Mouse (Mus musculus) retina, embryonic 14.5 days (tissue): ENCODE measurements around the gene Rtf2.
A peak's percentile ranks its signal among the peaks of the same experiment; 100 is the strongest.

ENCODE experiments used
- DNase-seq: peaks from one replicate; pipeline ENCODE4 v3.0.0-alpha.2; 2015; ENCODE audit warnings: low spot score

Rtf2 gene

GRCm38 (mm10) chr2:172439843-172440639, at the start of gene Rtf2:
Gene Rtf2 (plus strand): TSS chr2:172440556.
- DNase-seq, result peak; percentile 98

GRCm38 (mm10) chr2:172392041-172392521, 48.3 kb upstream of the Rtf2 start:
- no peak for DNase-seq

- no peak for DNase-seq
Observed at GRCm38 (mm10) chr2:172393391-172394051, 46.8 kb upstream of the Rtf2 start, which contains the start of gene Cass4. Gene Cass4 (plus strand): TSS chr2:172393794.

DNA sequence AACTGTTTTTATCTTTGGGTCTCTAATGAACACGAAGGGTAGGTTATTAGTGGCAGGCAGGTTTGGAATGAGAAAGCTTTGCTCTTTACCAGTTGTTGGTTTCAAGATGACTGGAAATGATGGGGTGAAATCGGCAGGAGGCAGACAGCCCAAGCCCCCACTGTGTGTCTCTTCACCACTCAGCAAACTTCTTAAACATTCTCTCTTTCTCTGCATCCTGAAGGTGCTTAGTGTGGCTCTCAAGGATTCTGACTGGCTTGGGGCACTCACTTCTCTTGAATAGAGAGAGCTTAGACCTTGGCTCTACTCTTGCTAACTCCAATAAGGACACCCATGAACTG, 46.3 kb upstream of the Rtf2 start:
- no peak for DNase-seq

- DNase-seq, result no peak
Observed at GRCm38 (mm10) chr2:172394671-172395070, 45.7 kb upstream of the Rtf2 start.

- no peak for DNase-seq
Observed at GRCm38 (mm10) chr2:172395961-172396360, 44.4 kb upstream of the Rtf2 start.

GRCm38 (mm10) chr2:172399901-172400300, 40.5 kb upstream of the Rtf2 start:
- no peak for DNase-seq

DNA sequence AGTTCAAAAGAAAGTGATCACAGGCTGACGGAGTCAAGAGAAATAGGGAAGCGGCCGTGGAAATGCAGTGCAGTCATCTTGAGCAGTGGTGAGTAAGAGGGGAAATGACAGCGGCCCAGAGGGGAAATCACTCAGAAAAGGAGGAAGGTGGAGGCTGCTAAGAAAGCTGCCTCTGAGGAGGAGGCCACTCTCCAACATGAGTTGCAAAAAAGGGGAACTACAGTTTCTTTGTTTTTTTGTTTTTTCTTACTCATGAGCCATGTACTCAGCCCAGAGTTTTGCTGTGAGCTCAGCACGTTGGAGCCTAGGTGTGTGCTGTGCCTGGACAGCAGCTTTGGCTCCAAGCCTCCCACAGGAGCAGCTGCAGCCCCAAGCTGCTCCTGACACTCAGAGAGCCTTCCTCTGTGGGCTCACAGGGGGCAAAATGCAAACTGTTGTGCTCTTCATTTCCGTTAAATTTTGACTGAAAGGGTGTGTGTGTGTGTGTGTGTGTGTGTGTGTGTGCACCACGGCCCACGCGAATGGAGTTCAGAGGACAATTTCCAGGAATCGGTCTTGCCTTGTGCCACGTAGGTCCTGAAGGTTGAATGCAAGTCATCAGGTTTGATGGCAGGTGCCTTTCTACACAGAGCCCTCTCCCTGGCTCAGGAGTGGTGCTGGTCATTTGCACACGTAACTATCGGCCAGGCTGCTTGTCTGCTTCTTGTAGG, 39.1 kb upstream of the Rtf2 start:
- DNase-seq, result no peak

DNA sequence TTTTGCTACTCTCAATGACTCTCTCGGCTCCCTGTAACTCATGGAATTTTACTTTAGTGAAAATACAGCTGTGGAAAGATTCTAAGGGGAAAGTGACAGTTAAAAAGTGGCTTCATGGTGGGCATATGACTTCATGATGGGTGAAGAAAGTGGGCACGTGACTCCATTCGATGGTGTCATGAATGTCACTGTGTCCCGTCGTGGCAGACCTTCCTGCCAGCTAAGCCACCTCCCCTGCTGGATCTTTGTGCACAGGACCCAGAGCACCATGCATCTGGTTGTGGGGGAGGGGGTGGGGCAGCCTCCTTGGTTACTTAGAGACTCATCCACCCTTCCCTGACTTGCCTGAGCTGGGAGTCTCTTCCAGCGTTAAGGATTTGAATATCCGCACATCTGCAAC, 36.1 kb upstream of the Rtf2 start:
- DNase-seq, result no peak

- DNase-seq, result no peak
Observed at GRCm38 (mm10) chr2:172405011-172405410, 35.3 kb upstream of the Rtf2 start.

DNA sequence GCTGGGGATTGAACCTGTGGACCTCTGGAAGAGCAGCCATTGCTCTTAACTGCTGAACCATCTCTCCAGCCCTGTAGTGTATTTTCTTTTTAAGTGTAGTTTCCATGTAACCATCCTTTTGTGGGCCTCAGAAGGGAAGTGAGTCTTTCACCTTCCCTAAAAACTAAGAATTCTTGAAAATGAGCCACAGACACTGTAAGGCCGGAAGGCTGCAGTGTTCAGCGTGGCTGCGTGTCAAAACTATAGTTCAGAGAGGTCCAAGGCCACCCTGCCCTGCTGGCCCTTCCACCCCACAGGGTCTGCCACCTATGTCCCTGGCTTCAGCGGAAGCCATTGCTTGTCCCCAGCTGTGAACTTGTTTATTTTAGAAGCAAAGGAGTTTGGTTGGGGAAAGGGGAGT, 34.2 kb upstream of the Rtf2 start:
- DNase-seq, result no peak

DNA sequence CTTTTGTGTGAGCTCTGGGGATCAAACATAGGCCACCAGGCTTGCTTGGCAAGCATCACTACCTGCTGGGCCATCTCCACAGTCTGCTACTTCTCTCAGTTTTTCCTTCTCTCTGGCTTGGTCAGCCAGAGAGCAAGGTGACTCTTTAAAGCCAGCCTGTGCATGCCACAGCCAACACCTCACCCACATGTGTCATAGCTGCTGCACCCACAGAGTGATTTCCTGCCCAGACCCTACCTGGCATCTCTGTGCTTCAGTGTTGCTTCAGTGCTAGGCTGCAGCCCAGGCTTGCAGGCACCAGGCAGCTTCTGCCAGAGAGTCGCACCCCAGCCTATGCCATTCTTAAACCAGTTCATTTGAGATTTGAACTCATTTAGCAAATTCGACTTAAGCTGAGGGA, 32.9 kb upstream of the Rtf2 start:
- DNase-seq, result no peak

- DNase-seq, result no peak
Observed at GRCm38 (mm10) chr2:172410686-172411085, 29.7 kb upstream of the Rtf2 start.

- DNase-seq, result no peak
Observed at GRCm38 (mm10) chr2:172411091-172411490, 29.3 kb upstream of the Rtf2 start.

DNA sequence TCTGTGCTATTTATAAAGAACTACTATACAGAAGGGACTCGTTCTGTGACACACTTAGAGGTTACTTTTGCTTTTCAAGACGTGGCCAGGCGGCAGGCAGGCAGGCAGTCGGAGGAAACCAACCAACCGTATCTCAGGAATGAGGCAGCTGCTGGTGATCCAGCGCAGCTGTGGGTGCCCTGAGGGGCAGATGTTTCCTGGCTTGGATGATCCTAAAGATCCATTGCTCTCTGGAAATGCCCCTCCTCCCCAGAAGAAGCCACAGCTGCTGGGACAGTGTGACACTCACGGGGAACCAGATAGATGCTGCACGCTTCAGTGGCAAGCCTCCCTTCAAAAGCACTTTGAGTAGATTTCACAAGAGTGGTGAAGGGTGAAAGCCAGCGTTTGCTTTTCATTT, 27.9 kb upstream of the Rtf2 start:
- DNase-seq, result peak; percentile 69

- DNase-seq, result no peak
Observed at GRCm38 (mm10) chr2:172413273-172413672, 27.1 kb upstream of the Rtf2 start.

DNA sequence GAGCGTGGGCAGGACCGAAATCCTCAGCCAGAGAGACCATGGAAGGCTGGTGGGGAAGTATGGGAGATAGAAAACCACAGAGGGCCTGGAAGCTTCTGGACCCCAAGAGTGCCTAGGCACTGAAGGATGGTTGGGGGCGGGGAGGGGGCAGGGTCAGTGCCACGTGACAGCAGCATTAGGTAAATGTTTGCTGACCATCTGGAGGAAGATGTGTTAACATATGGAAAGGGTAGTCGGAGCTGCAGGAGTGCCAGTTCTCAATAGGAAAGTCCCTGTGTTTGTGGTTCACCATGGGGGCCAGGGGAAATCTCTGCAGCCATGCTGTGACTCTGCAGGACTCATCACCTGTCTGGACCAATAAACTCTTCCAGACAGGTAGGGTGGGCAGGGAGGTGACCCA, 26.5 kb upstream of the Rtf2 start:
- no peak for DNase-seq

DNA sequence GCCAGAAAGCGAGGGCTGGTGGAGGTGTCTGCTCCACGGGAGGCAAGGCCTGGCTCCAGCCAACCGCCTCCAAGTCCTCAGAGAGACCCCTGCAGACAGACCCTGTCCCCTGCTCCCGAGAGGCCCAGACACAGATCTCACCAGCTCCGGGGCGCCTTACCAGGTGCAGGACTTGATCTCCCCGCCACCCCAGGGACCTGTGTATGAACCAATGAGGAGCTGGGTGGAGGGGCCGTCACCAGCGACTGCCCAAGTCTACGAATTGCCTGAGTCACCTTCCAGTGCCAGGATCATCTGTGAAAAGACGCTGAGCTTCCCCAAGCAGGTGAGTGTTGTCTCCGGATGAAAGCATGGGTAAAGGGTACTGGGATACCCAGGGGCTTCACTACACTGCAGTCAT, 24.1 kb upstream of the Rtf2 start:
- no peak for DNase-seq

- DNase-seq, result no peak
Observed at GRCm38 (mm10) chr2:172416876-172417275, 23.5 kb upstream of the Rtf2 start.

DNA sequence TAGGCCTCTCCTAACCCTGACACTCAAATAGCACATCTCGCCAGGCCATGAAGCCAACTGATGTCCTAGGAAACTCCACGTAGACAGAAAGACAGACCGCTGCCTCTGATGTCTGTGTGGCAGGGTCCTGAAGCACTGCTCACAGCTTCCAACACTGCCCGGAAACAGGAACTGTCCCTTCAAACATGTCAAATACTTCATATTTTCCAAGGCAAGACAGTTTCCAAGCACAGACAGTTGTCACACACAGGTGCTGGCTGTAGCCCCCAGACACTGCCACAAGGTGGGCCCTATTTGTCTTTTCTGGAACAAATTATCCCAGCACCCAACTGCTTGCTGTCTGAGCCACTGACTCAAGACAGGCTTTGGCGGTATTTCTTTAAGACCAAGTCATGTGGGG, 22.1 kb upstream of the Rtf2 start:
- DNase-seq, result no peak

DNA sequence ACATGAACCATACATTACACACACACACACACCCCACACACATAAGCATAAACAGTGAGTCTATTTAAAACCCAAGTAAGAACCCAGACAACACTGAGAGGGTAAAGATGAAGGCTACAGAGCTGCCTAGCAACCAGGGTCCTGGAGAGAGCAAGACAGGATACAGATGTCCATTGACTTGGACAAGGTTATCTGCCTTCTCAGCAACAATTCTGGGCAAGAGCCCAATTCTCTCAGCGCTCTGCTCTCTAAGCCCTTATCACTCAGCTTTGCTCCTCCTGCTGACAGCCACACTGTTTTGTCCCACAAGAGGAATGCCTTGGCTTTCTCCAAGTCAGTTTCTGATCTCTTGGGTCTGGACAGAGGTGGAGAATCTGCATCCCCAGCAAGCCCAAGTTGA, 9.7 kb upstream of the Rtf2 start:
- DNase-seq, result no peak

- no peak for DNase-seq
Observed at GRCm38 (mm10) chr2:172433746-172434145, 6.6 kb upstream of the Rtf2 start.

GRCm38 (mm10) chr2:172437371-172437952, 2.9 kb upstream of the Rtf2 start:
- no peak for DNase-seq
